Mouse (Mus musculus) adrenal gland, adult 2 months (tissue): ENCODE measurements at regions not wholly inside any gene's neighbourhood (a gene's known extent, or its start where the extent isn't known, plus 50 kb on each side); places are given as distances from the start of the nearest gene placed in this dataset.
A peak's percentile ranks its signal among the peaks of the same experiment; 100 is the strongest.

ENCODE experiments used
- DNase-seq: peaks from one replicate; pipeline ENCODE4 v3.0.0; 2021

DNA sequence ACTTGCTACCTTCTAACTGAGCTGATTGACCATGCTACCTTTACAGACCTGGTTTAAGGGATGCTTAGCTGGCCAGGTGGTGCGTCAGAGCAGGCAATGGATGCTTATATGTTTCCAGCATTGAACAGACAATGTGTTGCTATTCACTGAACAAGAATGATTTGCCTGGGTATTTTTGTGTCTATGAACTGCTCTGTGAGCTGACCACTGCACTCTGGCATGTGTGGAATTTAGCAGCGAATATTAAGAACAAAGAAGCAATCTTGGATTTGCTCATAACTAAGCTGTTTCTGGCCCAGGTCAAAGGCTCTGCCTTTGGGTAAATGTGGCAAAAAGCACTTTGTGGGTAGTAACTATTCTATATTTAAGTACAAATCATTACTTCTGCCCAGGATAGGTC is 58.3 kb upstream of the Ccdc39 start:
- DNase-seq, result no peak

DNA sequence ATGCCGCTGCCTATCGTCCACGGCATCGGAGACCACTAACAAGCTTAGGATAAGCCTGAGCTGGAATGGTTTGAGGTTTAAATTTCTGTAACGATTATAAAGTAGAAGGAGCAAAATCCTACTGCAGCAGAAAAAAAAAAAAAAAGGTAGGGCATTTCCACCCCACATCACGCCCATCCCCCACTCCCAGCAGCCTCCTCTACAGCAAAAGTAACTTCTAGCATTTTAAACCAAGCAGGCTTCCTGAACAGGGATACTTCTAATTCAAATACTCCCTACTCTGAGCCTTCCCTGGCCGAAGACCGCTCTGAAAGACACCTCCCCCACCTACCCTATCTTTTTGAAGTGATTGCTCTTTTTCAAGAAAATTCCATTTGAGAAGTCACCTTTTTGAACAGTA is 59.2 kb upstream of the Ccdc39 start:
- no peak for DNase-seq

DNA sequence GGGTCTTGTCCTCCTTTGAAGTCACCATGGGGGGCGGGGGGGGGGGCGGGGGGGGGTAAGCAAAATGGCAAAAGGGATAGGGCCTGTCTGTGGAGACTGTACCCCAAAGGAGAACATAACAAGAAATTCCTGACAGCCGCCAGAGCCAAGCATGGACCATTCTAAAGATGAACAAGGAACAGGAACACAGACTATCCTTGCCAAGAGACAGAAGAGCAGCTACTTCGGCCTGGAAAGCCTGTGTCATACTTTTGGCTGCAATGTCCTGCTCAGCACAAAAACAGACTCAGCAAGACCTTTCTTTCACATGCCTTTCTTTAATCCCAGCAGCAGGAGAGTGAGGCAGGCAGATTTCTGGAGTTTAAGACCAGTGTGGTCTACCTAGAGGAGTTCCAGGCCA is 59.7 kb upstream of the Ccdc39 start:
- no peak for DNase-seq

DNA sequence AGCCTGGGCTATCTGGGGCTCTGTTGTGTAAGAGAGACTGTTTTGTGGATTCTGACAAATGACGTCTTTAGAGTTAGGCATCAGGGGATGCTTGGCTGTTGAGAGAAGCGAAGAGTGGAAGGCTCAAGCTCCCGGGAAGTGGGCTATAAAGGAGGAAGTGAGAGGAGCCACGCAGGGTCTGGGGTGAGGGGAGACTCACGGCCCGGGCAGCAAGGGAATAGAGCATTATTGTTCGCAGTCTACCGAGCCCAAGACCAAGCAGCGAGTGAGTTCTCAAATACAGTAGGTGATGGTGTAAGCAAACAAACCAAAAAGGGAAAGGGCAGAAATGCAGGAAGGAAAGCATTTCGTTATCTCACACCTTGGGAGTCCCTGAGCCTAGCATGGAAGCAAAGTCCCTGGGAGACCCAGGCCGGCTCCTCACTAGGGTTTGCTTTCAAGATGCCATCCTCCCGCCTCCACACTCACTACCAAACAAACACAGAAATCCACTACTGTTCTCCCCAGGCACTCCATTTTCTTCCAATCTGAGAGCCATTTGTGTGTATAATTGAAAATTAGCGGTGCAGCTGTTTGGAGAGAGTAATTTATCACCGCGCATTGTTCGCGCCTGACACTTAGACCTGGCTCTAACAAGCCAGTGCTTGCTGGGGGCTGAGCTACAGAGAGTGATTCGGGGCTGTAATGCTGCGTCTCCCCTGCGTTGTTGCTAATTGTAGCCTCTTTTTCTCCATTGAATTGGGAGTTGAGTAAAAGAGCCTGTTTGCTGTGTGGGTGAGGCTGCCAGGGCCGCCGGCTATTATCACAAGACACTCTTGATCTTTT is 61.0 kb upstream of the Ccdc39 start:
- DNase-seq, result no peak

DNA sequence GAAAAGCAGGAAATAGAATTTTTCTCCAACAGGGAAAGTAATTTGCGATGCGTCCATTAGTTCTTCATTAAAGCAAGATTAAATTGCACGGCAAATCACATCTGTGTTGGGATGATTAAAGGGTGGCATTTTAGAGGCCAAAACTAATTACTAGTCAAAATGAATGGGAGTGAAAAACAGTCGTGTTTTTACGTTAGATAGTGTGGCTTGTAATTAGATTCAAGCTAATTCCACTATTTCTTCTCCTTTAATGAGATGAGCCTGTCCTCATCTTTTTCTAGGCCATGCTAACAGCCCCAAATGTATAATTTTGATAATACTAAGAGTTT is 61.5 kb upstream of the Ccdc39 start:
- DNase-seq, result no peak

DNA sequence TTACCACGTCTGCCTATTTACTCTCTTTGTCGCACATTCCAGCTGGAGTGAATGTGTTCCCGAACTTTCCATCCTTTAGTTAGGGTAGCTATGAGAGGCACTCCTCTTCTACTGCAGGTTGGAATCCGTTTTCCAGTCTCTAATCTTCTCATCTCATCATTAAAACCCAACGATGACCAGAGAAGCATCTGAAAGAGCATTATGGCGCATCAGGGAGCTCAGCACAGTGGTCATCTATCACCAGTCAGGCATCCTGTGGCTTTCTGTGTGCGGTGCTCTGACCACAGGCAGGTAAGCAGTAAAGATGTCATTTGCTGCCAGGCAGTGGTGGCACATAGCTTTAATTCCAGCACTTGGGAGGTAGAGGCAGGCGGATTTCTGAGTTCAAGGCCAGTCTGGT is 63.0 kb upstream of the Ccdc39 start:
- DNase-seq, result no peak

DNA sequence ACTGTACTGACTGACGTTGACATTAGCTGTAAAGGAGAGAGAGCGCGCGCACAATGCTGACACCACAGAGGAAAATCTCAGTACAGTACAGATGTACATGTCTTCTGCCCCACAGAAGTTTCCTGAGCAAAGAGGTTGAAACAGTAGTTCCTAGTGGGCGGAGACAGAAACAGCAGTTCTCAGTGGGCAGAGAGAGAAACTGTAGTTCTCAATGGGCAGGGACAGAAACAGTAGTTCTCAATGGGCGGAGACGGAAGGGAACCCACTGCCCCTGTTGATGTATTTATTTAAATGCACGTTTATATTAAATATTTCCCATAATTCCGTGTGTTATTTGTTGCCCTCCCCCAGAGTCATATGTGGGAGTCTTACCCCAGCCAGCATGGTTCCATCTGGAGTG is 67.4 kb upstream of the Ccdc39 start:
- no peak for DNase-seq

DNA sequence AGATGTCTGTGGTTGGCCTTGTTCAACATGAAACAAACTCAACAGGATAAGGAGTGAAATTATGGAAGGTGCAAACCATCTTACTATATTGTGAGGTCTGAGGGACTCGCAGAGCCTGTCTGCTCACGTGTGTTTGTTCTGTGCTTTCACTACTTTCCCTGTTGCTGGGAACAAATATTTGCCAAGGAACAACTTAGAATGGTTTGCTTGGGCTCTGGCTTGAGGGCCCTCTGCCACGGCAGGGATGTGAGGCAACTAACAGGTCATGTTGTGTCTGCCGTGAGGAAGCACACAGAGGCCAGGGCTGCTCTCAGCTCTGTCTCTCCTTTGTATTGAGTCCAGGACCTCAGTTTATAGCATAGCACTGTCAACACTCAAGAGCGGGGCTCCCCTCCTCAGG is 69.4 kb upstream of the Ccdc39 start:
- no peak for DNase-seq

DNA sequence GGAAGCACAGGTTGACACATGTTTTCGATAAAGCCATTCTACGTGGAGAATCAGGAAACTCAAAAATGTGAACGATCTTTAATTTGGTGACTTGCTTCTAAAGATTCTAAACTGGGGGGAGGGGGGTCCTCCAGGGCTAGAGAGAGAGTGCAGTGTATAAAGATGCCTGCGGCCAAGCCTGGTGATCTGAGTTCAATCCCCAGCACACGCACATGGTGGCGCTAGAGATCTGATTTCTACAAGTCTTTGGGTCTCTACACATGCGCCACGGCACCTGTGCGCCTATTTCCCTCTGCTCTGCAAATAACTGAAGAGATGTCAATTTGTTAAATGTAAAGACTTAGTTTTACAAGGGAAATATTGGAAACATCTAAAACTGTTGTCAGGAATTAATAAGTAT is 70.3 kb upstream of the Ccdc39 start:
- no peak for DNase-seq

DNA sequence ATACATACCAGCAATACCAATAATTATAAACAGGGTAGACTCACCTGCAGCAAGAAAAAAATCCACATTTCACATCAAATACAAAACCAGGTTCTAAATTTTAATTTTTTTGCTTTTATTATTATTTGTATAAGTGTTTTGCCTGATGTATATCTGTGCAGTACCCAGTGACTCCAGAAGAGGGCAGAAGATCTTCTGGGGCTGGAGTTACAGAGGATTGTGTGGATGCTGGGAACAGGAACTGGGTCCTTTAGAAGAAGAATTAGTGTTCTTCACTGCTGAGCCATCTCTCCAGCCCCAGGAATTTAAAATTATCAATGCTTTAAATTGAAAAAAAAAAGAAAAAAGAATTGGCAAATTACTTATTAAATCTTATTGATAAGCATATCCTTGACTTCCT is 71.7 kb upstream of the Ccdc39 start:
- no peak for DNase-seq

DNA sequence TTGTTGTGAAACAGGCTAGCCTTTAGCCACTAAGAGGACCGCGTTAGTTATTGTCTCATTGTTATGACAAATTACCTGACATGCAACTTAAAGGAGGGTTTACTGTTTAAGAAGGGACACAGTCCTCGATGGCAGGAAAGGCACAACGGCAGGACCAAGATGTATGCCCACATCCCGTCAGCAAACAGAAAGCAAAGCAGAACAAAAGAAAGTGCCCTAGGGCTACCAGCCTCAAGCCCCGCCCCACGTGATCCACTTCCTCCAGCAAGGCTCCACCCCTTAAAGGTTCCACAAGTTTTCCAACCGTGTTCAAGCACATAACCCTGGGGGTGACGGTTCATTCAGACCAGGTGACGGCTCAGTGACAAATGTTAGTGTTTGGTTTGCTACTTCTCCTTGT is 72.2 kb upstream of the Ccdc39 start:
- no peak for DNase-seq

DNA sequence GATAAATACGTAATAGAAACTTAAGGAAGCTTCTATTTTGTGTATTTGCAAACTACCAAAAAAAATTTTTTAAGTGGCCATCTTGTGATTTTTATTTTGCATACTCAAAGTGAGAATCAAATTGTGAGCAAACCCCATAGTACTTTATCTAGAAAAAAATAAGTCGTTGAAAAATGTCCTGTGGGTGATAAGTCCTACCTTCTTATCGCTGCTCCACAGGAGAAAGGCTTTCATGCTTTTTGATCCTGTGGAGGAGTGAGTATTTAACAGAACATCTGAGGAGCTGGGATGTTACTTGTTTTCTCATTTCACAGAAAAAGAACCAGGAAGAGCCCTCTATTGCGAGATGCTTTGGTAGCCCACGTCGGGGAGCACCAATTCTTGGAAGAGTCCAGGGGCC is 72.7 kb upstream of the Ccdc39 start:
- no peak for DNase-seq

DNA sequence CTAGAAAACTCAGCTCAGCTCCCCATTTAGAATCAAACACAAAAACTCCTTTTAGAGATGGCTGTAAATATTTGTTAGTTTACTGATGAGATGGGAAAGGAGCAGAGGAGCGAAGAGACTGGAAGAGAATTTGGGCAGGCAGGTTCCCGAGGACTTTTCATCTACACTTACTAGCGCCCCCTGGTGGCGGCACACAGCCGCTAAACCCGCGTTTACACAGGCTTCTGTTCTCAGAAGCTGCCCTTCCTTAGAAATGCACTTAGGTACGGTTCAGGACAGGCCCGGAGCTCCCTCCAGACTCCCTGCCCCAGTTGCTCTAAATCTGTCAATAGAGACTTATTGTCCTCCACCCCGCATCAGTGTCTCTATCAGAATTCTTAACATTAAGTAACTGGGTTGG is 74.7 kb upstream of the Ccdc39 start:
- DNase-seq, result peak; percentile 66

DNA sequence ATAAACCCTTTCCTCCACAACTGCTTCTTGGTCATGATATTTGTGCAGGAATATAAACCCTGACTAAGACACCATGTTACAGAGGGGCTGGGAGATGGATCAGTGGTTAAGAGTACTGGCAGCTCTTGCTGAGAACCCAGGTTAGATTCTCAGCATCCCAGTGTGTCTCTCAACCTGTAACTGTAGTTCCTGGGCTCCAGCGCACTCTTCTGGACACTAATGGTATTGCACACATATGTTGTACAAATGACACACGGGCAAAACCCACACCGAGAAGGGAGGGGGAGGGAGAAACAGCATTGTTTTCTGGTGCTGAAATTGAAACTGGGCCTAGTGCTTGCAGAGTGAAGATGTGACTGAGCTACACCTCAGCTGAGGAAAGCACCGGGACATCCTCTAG is 81.0 kb upstream of the Ccdc39 start:
- no peak for DNase-seq

DNA sequence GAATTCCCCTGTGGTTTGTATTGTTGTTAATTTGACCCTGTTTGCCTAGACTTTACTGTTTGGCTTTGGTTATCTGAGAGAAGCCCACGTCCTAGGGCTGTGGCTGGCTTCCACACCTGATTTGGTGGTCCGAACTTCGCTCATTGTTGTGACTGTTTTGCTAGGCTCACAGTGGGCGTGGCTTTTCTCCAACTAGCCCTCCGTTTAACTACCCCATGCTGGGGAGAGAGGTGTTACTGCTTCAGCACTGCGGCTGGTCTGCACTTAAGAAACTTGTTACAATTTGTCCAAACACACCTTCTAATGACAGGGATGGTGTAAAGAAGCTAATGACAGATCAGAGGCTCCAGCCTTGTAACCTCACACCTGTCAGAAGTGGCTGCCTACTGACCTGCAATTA is 64.7 kb upstream of the Fxr1 start:
- DNase-seq, result no peak

DNA sequence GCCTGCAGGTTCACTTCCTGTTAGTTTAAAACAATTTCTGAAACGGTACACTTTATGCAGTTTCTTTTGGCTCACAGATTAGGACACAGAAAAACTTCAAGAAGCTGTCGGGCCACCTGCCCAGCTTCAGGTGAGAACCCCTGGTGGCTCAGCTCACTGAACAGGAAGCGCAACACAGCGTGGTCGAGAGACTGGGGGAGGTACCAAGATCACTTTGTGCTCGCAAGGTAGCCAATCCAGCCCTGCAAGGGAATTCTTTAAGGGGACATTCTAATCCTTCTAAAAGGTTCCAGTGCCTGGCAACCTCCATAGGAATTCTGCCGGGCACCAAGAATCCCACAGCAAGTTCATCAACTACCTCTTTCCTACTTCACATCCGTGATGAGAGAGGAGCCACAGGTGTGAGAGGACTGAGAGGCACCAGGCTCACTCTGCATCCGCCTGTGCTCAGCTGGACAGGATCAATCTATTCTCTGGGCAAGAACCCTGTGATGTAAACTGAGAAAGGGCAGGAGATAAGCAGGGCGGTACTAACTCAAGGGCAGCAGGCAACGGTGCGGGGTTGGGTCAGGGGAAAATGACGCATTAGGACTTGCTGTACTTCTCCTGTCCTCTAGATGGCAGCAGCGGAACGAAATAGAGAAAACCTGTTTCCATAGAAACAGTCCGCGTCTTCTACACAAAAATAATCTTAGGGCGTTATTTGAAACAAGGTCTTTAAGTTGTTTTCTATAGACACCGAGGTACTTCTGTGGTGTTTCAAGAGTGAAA is 63.7 kb upstream of the Fxr1 start:
- peak; percentile 75 for DNase-seq

DNA sequence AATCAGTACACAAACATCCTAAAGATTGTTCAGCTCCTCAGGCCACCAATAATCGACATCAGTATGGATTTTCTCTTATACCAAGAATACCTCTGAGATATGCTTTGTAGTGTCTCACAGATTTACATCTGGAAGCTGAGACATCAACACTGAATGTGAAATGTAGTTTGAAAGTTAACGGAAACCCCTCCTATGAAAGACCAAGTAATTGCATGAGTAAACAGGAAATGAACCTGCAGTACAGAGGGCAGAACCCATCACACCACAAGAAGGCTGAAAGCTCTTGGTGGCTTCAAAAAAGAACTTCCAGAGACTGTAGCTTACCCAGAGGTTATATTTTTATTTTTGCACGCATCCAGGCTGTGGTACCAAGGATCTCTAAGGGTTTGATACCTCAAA is 63.1 kb upstream of the Fxr1 start:
- no peak for DNase-seq

DNA sequence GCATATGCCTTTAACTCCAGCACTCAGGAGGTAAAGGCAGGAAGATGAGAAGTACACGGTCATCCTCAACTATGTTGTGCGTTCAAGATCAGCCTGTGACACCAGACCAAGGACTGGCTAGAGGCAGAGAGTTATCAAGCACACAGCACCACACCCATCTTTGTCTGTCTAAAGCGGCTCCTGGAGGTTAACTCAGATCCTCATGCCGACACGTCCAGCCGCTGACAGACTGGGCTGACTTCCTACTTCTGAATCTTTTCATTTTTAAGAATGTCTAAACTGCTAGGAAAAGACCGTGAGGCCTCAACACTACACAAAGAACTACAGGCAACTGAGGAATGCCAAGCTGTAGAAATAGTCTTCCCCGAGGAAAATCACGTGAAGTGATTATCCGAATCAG is 62.1 kb upstream of the Fxr1 start:
- DNase-seq, result no peak

DNA sequence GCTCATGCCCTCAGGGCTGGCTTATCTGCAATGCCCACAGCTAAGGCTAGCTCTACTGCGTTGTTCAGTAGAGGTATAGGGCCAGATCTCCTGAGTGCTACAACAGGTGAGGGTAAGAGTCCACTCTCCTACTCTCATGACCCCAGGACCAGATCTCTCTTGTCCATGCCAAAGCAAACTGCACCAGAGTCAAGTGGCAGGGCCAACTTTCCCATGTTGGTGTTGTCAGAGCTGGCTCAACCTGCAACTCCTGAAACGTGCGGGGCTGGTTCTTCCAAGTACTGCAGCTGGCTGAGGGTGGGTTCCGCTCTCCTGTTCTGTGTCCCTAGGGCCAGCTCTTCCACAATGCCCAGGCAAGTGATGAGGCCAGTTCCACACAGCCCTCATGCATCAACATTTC is 61.5 kb upstream of the Fxr1 start:
- DNase-seq, result no peak

DNA sequence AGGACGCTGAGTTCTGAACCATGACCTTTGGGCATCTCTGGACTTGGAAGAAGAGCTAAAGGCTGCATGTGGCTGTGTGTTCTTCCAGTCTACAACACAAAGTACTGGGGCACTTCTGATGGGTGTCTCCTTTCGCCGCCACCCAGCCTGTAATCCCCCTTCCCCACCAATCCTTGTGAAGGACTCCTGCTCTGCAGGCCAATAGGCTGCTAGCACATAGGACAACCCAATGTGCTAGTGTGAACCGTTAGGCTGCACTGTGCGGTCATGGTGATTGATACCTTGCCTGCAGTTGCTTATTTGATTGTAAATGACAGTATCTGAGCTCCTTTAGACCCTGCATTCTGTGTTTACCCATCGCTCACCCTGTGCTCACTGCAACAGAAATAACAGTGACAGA is 59.5 kb upstream of the Fxr1 start:
- no peak for DNase-seq

DNA sequence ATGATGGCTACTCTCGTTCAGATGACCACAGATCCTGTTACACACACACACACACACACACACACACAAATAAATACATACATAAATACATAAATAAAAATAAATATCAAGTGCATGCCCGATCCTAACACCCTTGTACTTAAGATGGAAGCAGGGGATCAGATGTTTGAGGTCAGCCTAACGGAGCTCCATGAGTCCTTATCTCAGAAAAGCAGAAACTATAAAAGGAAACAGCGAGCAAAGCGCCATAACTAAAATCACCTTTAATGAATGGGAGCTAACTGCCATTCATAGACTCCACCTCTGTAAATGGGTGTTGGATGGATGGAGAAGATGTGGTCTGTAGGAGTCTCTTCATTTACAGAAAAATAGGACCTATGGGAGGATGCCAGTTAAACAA is 56.8 kb upstream of the Fxr1 start:
- DNase-seq, result no peak

DNA sequence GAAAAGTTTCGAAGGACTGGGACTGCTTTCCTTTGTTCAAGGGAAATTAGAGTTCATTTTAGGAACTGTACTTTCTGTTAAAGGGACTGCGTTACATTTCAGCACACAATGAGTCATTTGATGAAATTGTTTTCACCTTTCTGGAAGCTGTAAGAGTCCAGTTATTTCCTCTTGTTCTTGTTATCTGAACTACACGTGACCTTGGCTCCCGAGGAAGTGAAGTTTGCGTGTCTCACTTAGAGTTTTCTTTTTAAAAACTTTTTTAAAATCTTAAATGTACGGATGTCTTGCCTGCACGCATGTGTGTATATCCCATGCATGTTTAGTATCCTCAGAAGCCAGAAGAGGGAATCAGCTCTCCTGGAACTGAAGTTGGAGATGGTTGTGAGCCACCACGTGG is 52.6 kb upstream of the Fxr1 start:
- DNase-seq, result no peak
